Mouse (Mus musculus): ENCODE measurements around the gene Pnldc1. TPM values are rescaled to one million over a fixed set of nuclear protein-coding genes. Genes with fewer than 3 reads are reported as not detected.

Pnldc1 gene
- polyA plus RNA-seq, 1 experiment from 2014 or later, result 6.9 TPM

- DNase-seq (ENCODE audit: low read depth, low spot score) (no peak), ATAC-seq (no peak)
- in situ Hi-C loops (cut with MboI; ENCODE audit: low pct_unique_long_range_greater_than_20kb), result no loop called here
- no peak for TF ChIP-seq CTCF (IDR thresholded peaks at IDR 0.05)
- CTCF ChIA-PET, result no interaction called here
- no peaks in the 10 kb centered on the region for H3K27me3 ChIP-seq
- POLR2A ChIA-PET, result no interaction called here
These were observed 66.2 kb downstream of the Pnldc1 start for GRCm38 (mm10) chr17:12843826-12844225.

GRCm38 (mm10) chr17:12839475-12840267 lies 70.4 kb downstream of the Pnldc1 start:
- TF ChIP-seq CTCF (IDR thresholded peaks at IDR 0.05), result no peak
- no peak for DNase-seq (ENCODE audit: low read depth, low spot score)
- CTCF ChIA-PET, result no interaction called here
- in situ Hi-C loops (cut with MboI; ENCODE audit: low pct_unique_long_range_greater_than_20kb), result no loop called here
- no peak for ATAC-seq
- peaks cover 6% of the 10 kb centered on the region for H3K27me3 ChIP-seq
- POLR2A ChIA-PET, result no interaction called here

Other genes with a start within 250 kb of the Pnldc1 start
- not detected for gene Slc22a1, start 234.4 kb downstream of the Pnldc1 start, polyA plus RNA-seq (2021)
- 70.4 TPM for gene Igf2r, start 140.6 kb downstream of the Pnldc1 start, polyA plus RNA-seq (2021)
- gene Mas1, start 42.1 kb downstream of the Pnldc1 start, polyA plus RNA-seq (2021), result not detected
- gene Mrgprh, start 34.2 kb downstream of the Pnldc1 start, polyA plus RNA-seq (2021), result not detected
- 297 TPM for gene Tcp1, start 5.5 kb upstream of the Pnldc1 start, polyA plus RNA-seq (2021)
- 86.8 TPM for gene Mrpl18, start 6.1 kb upstream of the Pnldc1 start, polyA plus RNA-seq (2021)
- gene Acat3, start 30.4 kb upstream of the Pnldc1 start, polyA plus RNA-seq (2021), result 4.4 TPM
- 40.8 TPM for gene Acat2, start 50.5 kb upstream of the Pnldc1 start, polyA plus RNA-seq (2021)
- 80.5 TPM for gene Wtap, start 83.9 kb upstream of the Pnldc1 start, polyA plus RNA-seq (2021)
- gene Sod2, start 96.6 kb upstream of the Pnldc1 start, polyA plus RNA-seq (2021), result 164 TPM
- not detected for gene Gpr31b, start 142.1 kb upstream of the Pnldc1 start, polyA plus RNA-seq (2021)
- gene Tcp10b, start 150.9 kb upstream of the Pnldc1 start, polyA plus RNA-seq (2021), result 0.21 TPM
- gene Unc93a, start 221.6 kb upstream of the Pnldc1 start, polyA plus RNA-seq (2021), result 2.3 TPM

Measured in Patski (cell line).